ENCODE assay signal across 8 mouse cellular contexts in the genomic region with DNA sequence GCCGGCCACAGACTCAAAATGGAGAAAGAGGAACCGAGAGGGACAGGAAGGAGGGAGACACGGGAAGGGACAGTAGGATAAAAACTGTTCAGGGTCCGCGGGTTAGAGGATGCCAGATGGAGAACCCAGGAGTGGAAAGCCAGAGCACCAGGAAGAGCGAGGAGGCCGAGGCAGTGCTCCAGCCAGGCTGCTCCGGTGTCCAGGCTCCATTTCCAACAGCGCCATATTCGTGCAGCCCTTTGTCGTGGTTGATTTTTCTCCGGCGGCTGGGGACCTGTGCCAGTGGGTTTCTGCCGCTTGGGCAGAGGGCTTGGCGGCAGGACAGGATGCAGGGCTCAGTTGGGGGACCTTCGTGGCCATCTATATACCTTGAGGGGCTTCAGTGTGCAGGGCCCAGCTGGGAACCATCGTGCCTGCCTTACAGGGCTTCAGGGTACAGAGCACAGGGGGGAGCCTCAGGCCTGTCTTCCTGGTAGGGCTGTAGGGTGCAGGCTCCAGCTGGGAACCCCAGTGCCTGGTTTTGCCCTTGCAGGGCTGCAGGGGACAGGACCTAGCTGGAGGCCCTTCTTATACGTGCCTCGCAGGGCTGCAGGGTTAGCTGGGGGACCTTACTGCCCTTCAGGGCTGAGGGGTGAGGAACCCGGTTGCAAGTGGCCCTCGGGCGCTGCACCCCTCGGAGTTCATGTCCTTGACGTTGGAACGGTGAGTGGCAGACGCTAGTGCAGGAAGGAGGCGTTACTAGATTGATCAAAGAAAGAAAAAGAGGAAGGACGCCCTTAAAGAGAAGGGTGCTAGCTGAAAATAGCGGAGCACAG.
A peak's percentile ranks its signal among the peaks of the same experiment; 100 is the strongest.
DNase-seq lines count a peak whose midpoint lies in the region; ATAC-seq and TF ChIP-seq lines count a peak whose summit lies in the region.

No protein-coding gene starts in this region.

- under 1% methylated on average over 29 of the region's 29 CpGs for WGBS in forebrain, embryonic 15.5 days
- WGBS in lung, embryonic 14.5 days, result under 1% methylated on average over 29 of the region's 29 CpGs
- WGBS in neural tube, embryonic 15.5 days, result under 1% methylated on average over 29 of the region's 29 CpGs

- 0 out of 2 replicates have a peak overlapping the region, but pooled peaks have one; percentile 45 for H3K9ac ChIP-seq in CH12.LX (ENCODE audit: insufficient read depth, low read depth)
- peak overlapping the region; percentile 56 for H3K9ac ChIP-seq in forebrain, embryonic 15.5 days (replicated peaks)
- peak overlapping the region; percentile 47 for H3K9ac ChIP-seq in lung, embryonic 14.5 days
- peak overlapping the region; percentile 53 for H3K9ac ChIP-seq in neural tube, embryonic 15.5 days (replicated peaks)

- H3K4me1 ChIP-seq in CH12.LX (ENCODE audit: control insufficient read depth in 1 of 2, insufficient read depth in 2 of 2), result peaks cover 0 to 4% of the 10 kb centered on the region in 2 experiments; a peak in 1 of 4 replicates
- H3K4me1 ChIP-seq in forebrain, embryonic 15.5 days, result peaks cover 25% of the 10 kb centered on the region
- peaks cover 11% of the 10 kb centered on the region for H3K4me1 ChIP-seq in lung, embryonic 14.5 days (ENCODE audit: insufficient read depth)
- peaks cover 25% of the 10 kb centered on the region for H3K4me1 ChIP-seq in neural tube, embryonic 15.5 days

- no peak for DNase-seq in CH12.LX (ENCODE audit: extremely low read depth)
- peak; percentile 66 for DNase-seq in cerebellum, adult 11-12 months
- DNase-seq in heart, postnatal 4 days, result peak; percentile 29
- peak; percentile 28 to 54 for DNase-seq in layer of hippocampus, adult 18-20 months (ENCODE audit: low spot score in 2 of 2)
- peak; percentile 56 for DNase-seq in lung, embryonic 14.5 days
- DNase-seq in thymus, postnatal 36 days, result peak; percentile 74 to 76

- TF ChIP-seq RAD21 in CH12.LX (IDR thresholded peaks at IDR 0.05; ENCODE audit: low read depth, low read length), result no peak

- no peak for TF ChIP-seq CTCF in CH12.LX (conservative IDR thresholded peaks at IDR 0.05 in 1 of 2, IDR thresholded peaks at IDR 0.05 in 1 of 2; ENCODE audit: low read depth in 2 of 2, low read length in 2 of 2)
- no peak for TF ChIP-seq CTCF in lung, embryonic 14.5 days (IDR thresholded peaks at IDR 0.05; ENCODE audit: low read depth)

- H3K27me3 ChIP-seq in CH12.LX (replicated peaks), result no peaks in the 10 kb centered on the region
- H3K27me3 ChIP-seq in forebrain, embryonic 15.5 days, result peaks cover 31% of the 10 kb centered on the region
- peaks cover 58% of the 10 kb centered on the region for H3K27me3 ChIP-seq in lung, embryonic 14.5 days (ENCODE audit: insufficient read depth, low read length)
- H3K27me3 ChIP-seq in neural tube, embryonic 15.5 days (replicated peaks), result peaks cover 49% of the 10 kb centered on the region

- no peak overlapping the region for H3K4me3 ChIP-seq in CH12.LX (replicated peaks in 1 of 3; ENCODE audit: low read depth in 2 of 3, low read length in 2 of 3, poor library complexity in 1 of 3)
- H3K4me3 ChIP-seq in forebrain, embryonic 15.5 days, result peak overlapping the region; percentile 49
- peak overlapping the region; percentile 43 for H3K4me3 ChIP-seq in lung, embryonic 14.5 days (ENCODE audit: low read depth, low read length)
- H3K4me3 ChIP-seq in neural tube, embryonic 15.5 days (replicated peaks), result peak overlapping the region; percentile 47

- dilution Hi-C loops in CH12.LX (cut with MboI; ENCODE audit: extremely low pct_ligation_motif_present, extremely low pct_unique_long_range_greater_than_20kb, low sequenced_read_pairs), result no loop called here

- H3K36me3 ChIP-seq in CH12.LX (replicated peaks in 1 of 2; ENCODE audit: control insufficient read depth in 1 of 2, insufficient read depth in 1 of 2, low read length in 1 of 2), result no peaks in the 10 kb centered on the region
- H3K36me3 ChIP-seq in forebrain, embryonic 15.5 days, result no peaks in the 10 kb centered on the region
- no peaks in the 10 kb centered on the region for H3K36me3 ChIP-seq in lung, embryonic 14.5 days (ENCODE audit: insufficient read depth)
- no peaks in the 10 kb centered on the region for H3K36me3 ChIP-seq in neural tube, embryonic 15.5 days

- ATAC-seq in forebrain, embryonic 15.5 days (replicated peaks), result peak; percentile 88
- peak; percentile 86 for ATAC-seq in lung, embryonic 14.5 days (ENCODE audit: insufficient read depth)
- peak; percentile 89 for ATAC-seq in neural tube, embryonic 15.5 days (ENCODE audit: low FRiP score)

- H3K79me2 ChIP-seq in CH12.LX (replicated peaks; ENCODE audit: control insufficient read depth, extremely low read depth, insufficient read depth, poor library complexity, severe bottlenecking), result no peaks in the 10 kb centered on the region

- peak overlapping the region; percentile 92 for H3K4me2 ChIP-seq in CH12.LX (ENCODE audit: insufficient read depth, low read depth, poor library complexity, severe bottlenecking)
- H3K4me2 ChIP-seq in forebrain, embryonic 15.5 days (replicated peaks), result peak overlapping the region; percentile 81
- peak overlapping the region; percentile 73 for H3K4me2 ChIP-seq in lung, embryonic 14.5 days
- H3K4me2 ChIP-seq in neural tube, embryonic 15.5 days, result peak overlapping the region; percentile 89

- TF ChIP-seq POLR2A in CH12.LX (IDR thresholded peaks at IDR 0.05; ENCODE audit: low read depth, low read length), result no peak

- H3K9me3 ChIP-seq in CH12.LX (replicated peaks; ENCODE audit: low read length), result no peaks in the 10 kb centered on the region
- no peaks in the 10 kb centered on the region for H3K9me3 ChIP-seq in forebrain, embryonic 15.5 days
- H3K9me3 ChIP-seq in lung, embryonic 14.5 days (ENCODE audit: low read depth, low read length), result no peaks in the 10 kb centered on the region
- no peaks in the 10 kb centered on the region for H3K9me3 ChIP-seq in neural tube, embryonic 15.5 days (replicated peaks)

- no peak overlapping the region for H3K27ac ChIP-seq in CH12.LX (ENCODE audit: insufficient read depth, low read depth)
- H3K27ac ChIP-seq in forebrain, embryonic 15.5 days (replicated peaks), result no peak overlapping the region
- H3K27ac ChIP-seq in lung, embryonic 14.5 days (ENCODE audit: low read depth), result no peak overlapping the region
- no peak overlapping the region for H3K27ac ChIP-seq in neural tube, embryonic 15.5 days (replicated peaks)

- TF ChIP-seq EP300 in CH12.LX (IDR thresholded peaks at IDR 0.05; ENCODE audit: low read length), result no peak

- in situ Hi-C loops in CH12.LX (cut with MboI; ENCODE audit: low pct_ligation_motif_present, low pct_unique_long_range_greater_than_20kb, low sequenced_read_pairs), result no loop called here

TF ChIP-seq in CH12.LX, 34 proteins besides CTCF, POLR2A, EP300 and RAD21:
- no peak for TF ChIP-seq MYC (IDR thresholded peaks at IDR 0.05; ENCODE audit: low read depth, low read length)
- 0 out of 2 replicates have a peak, but pooled peaks have one; percentile 11 for TF ChIP-seq IRF4 (IDR thresholded peaks at IDR 0.05; ENCODE audit: low read depth, low read length)
- no peak for TF ChIP-seq NELFE (IDR thresholded peaks at IDR 0.05; ENCODE audit: low read depth, low read length)
TF ChIP-seq in CH12.LX: peak in this region for 1.

Comparison
In these comparisons a context has a peak if more than half of its experiments do, and no peak if none do; other contexts are left out.
1. H3K4me3 ChIP-seq: peak in forebrain, embryonic 15.5 days (single experiment), lung, embryonic 14.5 days (single experiment) and neural tube, embryonic 15.5 days (single experiment); none in CH12.LX (0 of 3).
2. Peak in every context shown above with its lines, with median percentiles within 50 percentile points of each other: H3K4me2 ChIP-seq, H3K9ac ChIP-seq and ATAC-seq.